Mouse (Mus musculus) bone marrow, adult 2 months (tissue): ENCODE results near the gene Arhgap23.

Source experiments
- CTCF ChIP-seq: fragments of 200-500 bp; IDR thresholded peaks from 2 replicates; pipeline ENCODE4 v1.5.1; 2011; ENCODE audit warnings: low read length, control low read depth; ENCODE audit not compliant: control insufficient read depth, insufficient read depth
- POLR2A ChIP-seq: fragments of 200-500 bp; IDR thresholded peaks from 2 replicates; pipeline ENCODE4 v1.6.1; 2011; ENCODE audit warnings: low read depth, mild to moderate bottlenecking, control low read depth, low read length, borderline replicate concordance; ENCODE audit not compliant: control insufficient read depth

- TF ChIP-seq POLR2A, result no peak
- no peak for TF ChIP-seq CTCF
Observed at GRCm38 (mm10) chr11:97479085-97479484, 63.8 kb downstream of the Arhgap23 start.
